Mouse (Mus musculus): Measurements from ENCODE around the gene Smap1. TPM values are rescaled to one million over a fixed set of nuclear protein-coding genes. Genes with fewer than 3 reads are reported as not detected.

Gene Smap1
- total RNA-seq, 2 experiments from 2014 or later = 136 to 152 TPM

GRCm38 (mm10) chr1:23834246-23834645 is 87.9 kb downstream of the Smap1 start:
- DNase-seq = no peak

- peak in 1 of 2 experiments; percentile 39 for DNase-seq
These were observed 95.0 kb downstream of the Smap1 start for GRCm38 (mm10) chr1:23826887-23827758.

- no peak for DNase-seq
These were observed 100.5 kb downstream of the Smap1 start for GRCm38 (mm10) chr1:23821615-23822014.

GRCm38 (mm10) chr1:23798306-23798705 is 123.8 kb downstream of the Smap1 start:
- no peak for DNase-seq

Other genes with a start within 250 kb of the Smap1 start
- gene B3gat2, start 160.6 kb downstream of the Smap1 start, total RNA-seq (2021) = 10 to 100 TPM; 13.4 to 14.3 TPM
- 10 to 100 TPM; 39.5 to 53.5 TPM for gene Sdhaf4, start 83.3 kb upstream of the Smap1 start, total RNA-seq (2021)
- gene Fam135a, start 178.0 kb upstream of the Smap1 start, total RNA-seq (2021) = 10 to 100 TPM; 24.9 to 25.4 TPM